Mouse (Mus musculus): ENCODE measurements around the gene Raly. TPM values are rescaled to one million over a fixed set of nuclear protein-coding genes. Genes with fewer than 3 reads are reported as not detected.

The Raly gene
- total RNA-seq, 4 experiments from 2014 or later = 98.0 to 109 (median 104) TPM

Other genes starting within 250 kb of the Raly start
- gene 1700003F12Rik, start 244.0 kb upstream of the Raly start, total RNA-seq (2022) = under 1 TPM in 3 of 4 experiments, not detected in 1; 0.57 to 0.87 (median 0.76) TPM
- gene Actl10, start 239.3 kb upstream of the Raly start, total RNA-seq (2022) = not detected
- 10 to 100 TPM; 76.7 to 90.9 (median 82.4) TPM for gene Necab3, start 232.2 kb upstream of the Raly start, total RNA-seq (2022)
- 10 to 100 TPM; 10.5 to 13.9 (median 13.1) TPM for gene E2f1, start 221.2 kb upstream of the Raly start, total RNA-seq (2022)
- gene Pxmp4, start 187.4 kb upstream of the Raly start, total RNA-seq (2022) = 10 to 100 TPM; 13.2 to 15.2 (median 14.1) TPM
- gene Zfp341, start 177.8 kb upstream of the Raly start, total RNA-seq (2022) = 10 to 100 TPM in 3 of 4 experiments, 1 to 10 TPM in 1; 9.5 to 10.9 (median 10.2) TPM
- not detected for gene 4930519P11Rik, start 177.7 kb upstream of the Raly start, total RNA-seq (2022)
- 100 to 1,000 TPM; 201 to 231 (median 219) TPM for gene Chmp4b, start 139.4 kb upstream of the Raly start, total RNA-seq (2022)
- gene Gm14214, start 21.1 kb upstream of the Raly start, total RNA-seq (2022) = not detected
- gene a, start 306 bp downstream of the Raly start, total RNA-seq (2022) = not detected
- 10 to 100 TPM; 47.1 to 49.1 (median 48.8) TPM for gene Eif2s2, start 101.8 kb downstream of the Raly start, total RNA-seq (2022)
- gene Gm14226, start 227.2 kb downstream of the Raly start, total RNA-seq (2022) = under 1 TPM; 0.14 to 0.28 (median 0.22) TPM